Mouse (Mus musculus) T-helper 2 cell (primary cell): ENCODE results near the gene Pkp3.
"Not testable (repeated sequence)": the region's sequence is repeated elsewhere in the genome, so short reads cannot be mapped to it uniquely, and the experiment has no call there.

Experiments
- in situ Hi-C: fragments of 300-600 bp; cut with MboI, MseI; formaldehyde crosslinking; loops from one replicate; pipeline ENCODE4 v1.15.1; 2025; ENCODE audit warnings: high pct_unique_total_duplicates

Pkp3 gene

DNA sequence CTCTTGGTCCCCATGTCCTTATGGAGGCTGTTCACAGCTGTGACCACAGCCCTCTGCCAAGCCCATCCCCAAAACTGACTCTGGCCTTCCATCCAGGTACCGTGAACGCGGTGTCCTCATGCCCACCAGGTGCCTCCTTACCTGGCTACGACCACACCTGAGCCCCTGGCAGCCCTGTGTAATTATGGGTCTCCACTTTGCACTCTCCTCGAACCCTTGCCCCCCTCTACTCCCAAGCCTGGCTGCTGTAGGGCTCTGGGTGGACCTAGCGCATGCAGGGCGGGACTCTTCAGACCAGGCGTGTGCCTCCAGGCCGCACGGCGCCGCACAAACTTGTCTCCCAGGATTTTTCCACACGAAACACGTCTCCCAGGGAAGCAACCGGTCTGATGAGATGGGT, at the start of gene Pkp3:
Gene Pkp3, plus strand, starts transcription at position 378 of the 400 bp plus-strand sequence.
- in situ Hi-C loops: no loop called here

GRCm38 (mm10) chr7:141028831-141029230, 49.2 kb upstream of the Pkp3 start, which contains the start of gene Gm17387:
TSS of gene Gm17387 (plus strand) at chr7:141029131.
- in situ Hi-C loops: no loop called here

DNA sequence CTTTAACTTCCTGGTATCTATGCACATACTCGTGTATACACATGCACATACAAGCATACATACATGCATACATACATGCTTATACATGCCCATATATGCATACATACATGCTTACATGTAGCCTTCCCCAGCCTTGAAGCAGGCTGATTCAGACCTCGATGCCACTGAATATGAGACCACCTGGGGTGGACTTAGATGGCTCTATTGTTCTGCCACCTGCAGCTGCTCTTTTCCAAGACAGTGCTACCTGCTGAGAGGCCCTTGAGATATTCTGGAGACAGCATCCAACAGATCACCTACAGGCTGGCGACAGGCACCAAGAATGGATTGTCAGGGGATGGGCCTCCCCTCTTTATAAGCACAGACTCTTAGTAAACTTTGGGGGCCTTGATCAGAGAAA, 47.6 kb upstream of the Pkp3 start:
- in situ Hi-C loops: no loop called here

DNA sequence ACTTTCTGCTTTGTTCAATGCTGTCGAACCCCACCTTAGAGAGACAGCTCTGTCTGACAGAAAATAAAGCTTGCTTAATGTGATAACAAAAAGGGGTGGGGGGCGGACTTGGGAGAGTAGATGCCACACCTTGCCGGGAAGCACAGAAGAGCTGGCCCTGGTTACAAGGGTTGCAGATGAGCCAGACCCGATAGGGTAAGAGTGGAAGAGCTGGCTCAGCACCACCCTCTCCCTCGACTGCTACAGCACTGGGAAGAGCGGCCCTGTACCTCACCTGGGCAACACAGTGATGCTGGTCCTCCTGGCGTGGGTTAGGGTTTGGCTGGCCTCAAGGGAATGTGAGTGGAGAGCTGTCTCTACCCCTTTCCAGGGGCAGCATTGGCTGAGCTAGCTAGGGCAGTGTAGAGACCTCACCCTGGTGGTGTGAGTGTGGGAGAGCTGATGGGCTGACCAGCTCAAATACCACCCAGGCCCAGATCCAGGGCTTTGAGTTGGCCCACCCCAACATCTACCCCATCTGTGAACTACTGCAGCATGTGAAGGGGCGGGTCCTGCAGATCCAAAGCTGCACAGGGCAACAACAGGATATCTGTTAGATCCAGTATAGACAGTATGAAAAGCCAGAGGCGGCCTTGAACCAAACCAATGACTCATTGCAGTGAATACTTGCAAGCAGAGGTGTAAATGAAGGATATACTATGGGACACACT, 45.4 kb upstream of the Pkp3 start:
- in situ Hi-C loops: no loop called here

DNA sequence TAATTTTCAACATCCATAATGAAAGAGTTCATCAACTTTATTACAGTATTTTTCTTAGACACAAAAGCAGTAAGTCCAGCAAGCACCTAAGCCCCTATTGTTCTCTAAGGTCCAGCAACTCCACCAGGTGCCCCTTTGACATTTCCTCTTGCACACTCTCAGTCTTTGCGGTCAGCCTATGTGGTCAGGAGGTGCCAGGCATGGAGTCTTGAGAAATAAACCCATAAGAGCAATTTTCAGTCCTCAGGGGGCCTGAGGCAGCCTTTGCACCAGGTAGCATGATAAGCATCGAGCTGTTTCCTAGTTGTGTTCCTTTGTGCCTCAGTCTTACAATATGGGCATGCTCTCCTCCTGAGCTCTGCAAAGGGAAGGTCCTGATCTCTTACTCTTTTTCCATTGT, 41.4 kb upstream of the Pkp3 start:
- in situ Hi-C loops: not testable (repeated sequence)

GRCm38 (mm10) chr7:141038090-141039032, 39.7 kb upstream of the Pkp3 start:
- in situ Hi-C loops: no loop called here

GRCm38 (mm10) chr7:141039386-141040107, 38.5 kb upstream of the Pkp3 start:
- in situ Hi-C loops: no loop called here

DNA sequence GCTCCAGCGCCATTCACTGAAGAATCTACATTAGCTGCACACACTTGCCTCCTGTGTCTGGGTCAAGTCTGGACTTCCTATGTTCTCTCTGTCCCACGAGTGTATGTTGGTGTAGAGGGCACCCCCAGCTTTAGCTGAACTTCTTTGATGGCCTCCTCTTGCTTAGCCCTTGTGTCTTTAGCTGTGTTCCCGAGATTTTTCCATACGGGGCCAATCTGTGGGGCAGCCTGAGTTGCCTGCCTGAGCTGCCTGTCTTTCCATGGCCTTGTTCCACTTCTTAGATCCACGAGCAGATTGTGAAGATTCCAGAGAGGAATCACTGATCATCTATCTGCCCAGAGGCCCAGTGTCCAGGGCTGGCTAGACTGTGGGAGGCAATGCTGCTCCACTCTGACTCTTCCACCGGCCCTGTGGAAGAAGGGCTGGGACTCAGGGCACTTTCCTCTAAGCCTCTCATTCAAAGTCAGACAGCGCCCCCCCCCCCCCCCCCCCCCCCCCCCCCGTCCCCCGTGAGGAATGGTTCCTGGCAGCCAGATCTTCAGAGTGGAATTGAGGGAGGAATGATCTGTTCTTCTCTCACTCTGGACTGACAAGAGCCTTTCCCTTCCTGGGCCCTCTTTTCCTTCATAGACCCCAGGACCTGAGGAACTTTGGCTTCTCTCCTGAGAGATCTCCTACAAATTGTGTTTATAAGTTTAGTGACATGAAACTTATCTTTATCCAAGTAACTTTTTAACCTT, 37.0 kb upstream of the Pkp3 start:
- in situ Hi-C loops: no loop called here

DNA sequence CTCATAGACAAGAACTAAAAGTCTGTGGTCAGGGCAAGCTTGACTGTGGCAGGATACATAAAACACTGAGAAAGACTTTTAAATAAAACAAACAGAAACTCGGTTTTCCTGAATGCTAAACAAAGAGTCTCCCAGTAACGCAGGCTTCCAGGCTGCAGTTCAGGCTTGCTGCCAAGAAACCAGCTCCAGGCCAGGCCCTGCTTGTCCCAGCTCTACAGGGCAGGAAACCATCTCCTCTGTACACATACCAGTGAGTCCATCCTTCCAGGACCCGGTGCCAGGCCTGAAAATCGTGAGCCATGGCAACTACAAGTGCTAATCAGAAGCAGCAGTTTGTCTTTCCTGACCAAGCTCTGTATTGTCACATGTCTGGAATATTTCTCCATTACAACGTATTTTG, 36.4 kb upstream of the Pkp3 start:
- in situ Hi-C loops: no loop called here

DNA sequence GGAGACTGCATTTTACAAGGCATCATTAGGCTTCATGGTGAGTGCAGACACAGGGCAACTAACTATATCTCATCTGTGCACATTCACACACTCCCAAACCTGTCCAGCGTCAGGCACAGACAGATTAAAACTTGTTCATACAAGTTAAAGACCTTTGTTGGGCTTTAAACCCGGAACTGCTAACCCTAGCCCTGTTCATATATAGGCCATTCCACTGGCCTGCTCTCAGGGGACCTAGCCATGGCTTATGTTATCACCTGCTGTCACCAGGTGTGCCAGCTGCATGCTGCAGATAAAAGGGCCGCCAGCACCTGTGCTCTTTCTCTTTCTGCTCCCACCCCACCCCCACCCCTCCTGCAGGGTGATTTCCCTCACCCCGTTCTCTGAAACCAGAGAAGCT, 35.5 kb upstream of the Pkp3 start:
- in situ Hi-C loops: no loop called here

DNA sequence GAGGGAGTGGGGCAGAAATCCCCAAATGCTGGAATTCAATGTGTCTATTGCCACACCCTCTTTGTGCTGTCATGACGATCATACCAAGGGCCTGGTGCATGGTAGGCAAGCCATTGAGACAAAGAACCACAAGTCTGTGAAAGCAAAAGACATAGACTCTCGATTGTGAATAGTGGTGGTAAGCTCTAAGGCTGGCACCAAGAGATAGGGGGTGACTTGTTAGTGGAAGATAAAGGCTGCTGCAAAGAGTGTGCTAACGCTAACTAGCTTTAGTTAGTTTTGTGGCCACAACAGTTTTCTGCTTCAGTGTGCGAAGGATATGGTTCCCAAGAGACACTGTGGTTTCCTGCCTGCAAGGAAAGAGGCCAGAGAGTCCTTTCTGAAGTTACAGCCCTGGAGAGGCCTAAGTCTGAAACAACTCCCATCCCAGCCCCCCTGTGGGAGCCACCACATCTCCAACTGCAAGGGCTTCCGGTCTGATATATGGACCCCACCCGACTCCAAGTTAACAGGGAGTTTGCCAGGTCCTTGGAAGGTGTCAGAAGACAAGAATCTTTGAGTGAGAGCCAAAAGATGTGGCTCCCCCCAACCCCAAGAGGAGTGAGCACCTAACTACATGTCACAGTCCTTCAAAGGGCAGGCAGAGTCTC, 31.0 kb upstream of the Pkp3 start:
- in situ Hi-C loops: loop anchor here (5.0 kb wide), 1 partner anchor 35 kb away; the partner anchor contains the start of gene Ifitm3

GRCm38 (mm10) chr7:141047581-141048225, 30.3 kb upstream of the Pkp3 start:
- in situ Hi-C loops: loop anchor here (5.0 kb wide), 1 partner anchor 35 kb away; the partner anchor contains the start of gene Ifitm3

DNA sequence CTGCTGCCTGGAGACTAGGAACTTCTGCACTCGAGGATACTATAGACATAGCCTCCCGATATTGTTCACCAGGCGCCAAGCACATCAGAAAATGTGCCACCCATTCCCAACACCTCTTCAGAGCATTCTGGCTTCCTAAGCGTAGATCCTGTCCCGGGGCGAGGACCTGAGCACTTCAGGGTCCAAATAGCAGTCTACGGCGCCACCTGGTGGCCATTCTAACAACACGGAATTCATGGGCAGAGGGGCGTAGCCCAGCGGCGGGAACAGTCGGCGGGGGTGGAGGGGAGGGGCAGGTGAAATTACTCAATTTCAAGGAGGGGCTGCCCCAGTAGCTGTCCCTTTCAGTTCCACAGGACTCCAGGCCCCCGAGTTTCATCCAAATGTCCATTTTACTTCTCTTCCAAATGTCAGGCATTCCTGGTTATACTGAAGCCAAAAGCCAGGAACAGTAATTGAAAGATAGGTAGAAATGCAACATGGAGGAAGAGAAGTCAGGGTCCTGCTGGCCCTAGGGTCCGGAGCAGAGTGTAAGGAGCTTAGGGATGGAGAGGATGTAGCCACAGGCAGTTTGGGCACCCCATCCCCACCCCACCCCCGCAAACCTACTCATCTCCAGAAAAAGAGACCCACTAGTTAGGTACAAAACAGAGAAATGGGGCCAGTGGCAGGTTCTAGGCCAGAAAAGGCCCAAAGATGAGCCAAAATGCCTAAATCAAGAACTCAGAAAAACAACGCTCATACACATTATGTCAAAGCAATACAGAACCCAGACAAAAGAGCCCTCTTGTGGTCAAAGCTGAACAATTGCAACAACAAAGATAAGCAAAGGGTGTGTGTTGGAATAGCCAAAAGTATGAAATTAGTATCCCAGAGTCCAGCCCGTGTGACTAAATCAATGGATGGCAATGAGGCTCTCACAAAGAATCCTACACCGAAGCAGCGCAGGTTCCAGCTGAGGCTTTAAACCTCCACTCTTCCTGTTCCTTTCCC, 29.5 kb upstream of the Pkp3 start:
- in situ Hi-C loops: loop anchor here (5.0 kb wide), 1 partner anchor 36 kb away; the partner anchor contains the start of gene Ifitm3

DNA sequence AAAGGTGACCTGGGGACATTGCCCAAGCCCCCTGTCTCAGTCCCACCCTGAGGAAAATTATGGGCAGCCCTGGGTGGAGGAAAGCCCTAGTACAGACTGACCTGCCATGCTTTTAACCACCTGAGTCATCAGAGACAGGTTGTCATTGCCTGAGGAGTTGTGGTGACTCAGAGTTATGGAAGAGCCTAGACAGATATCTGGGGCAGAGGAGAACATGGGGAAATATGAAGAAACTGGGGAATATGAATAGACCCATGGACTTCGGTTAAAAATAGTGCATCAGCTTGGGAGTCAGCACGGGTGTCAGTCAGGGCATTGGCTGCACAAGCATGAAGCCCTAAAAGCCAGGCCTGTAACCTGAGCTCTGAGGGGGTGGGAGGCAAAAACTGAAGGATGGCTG, 28.7 kb upstream of the Pkp3 start:
- in situ Hi-C loops: loop anchor here (5.0 kb wide), 1 partner anchor 37 kb away; the partner anchor contains the start of gene Ifitm3

DNA sequence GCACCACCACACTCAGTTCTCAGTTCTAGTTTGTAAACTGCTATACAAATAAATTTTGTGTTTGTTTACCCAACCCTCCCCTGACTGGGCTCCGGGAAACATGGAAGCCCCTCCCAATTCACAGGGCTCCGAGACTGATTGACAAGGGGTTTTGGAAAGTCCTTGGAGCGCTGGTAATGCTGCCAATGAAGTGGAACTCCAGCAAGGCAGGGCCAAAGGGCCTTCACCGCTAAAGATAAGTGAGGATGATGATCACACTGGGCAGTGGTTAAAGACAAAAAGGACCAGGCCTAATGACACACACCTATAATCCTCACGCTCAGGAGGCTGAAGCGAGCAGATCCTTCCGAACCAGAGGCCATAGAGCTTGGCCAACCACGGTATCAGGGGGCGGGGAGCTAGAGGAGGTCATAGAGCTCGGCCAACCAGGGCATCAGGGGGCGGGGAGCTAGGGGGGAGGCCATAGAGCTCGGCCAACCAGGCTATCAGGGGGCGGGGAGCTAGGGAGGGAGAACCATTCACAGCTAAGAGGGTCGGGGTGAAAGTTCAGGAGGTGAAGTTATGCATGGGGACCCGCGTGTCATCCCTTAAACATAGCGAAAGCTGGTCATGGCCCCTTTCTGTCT, 26.8 kb upstream of the Pkp3 start:
- in situ Hi-C loops: loop anchor here (5.0 to 10.0 kb wide), 4 partner anchors 94 to 204 kb away; partner anchors contain the start of genes Gm45717, Ifitm2, Odf3 and Rnh1

DNA sequence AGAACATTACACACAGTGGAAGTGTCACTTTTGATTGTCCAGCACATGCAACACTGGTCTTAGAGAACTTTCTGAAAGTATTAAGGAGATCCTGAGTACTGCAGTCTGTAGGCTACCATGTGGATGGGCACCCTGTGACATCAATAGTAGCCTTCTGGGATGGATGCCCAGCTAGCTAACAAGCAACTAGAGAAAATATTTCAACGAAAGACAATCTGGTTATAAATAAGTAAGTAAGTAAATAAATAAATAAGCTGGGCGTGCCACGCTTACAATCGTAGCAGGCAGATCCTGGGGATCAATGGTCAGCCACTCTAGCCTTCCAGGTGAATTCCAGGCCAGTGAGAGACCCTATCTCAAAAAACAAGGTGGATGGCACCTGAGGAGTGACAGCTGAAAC, 26.0 kb upstream of the Pkp3 start:
- in situ Hi-C loops: loop anchor here (5.0 to 10.0 kb wide), 4 partner anchors 95 to 205 kb away; partner anchors contain the start of genes Gm45717, Ifitm2, Odf3 and Rnh1

DNA sequence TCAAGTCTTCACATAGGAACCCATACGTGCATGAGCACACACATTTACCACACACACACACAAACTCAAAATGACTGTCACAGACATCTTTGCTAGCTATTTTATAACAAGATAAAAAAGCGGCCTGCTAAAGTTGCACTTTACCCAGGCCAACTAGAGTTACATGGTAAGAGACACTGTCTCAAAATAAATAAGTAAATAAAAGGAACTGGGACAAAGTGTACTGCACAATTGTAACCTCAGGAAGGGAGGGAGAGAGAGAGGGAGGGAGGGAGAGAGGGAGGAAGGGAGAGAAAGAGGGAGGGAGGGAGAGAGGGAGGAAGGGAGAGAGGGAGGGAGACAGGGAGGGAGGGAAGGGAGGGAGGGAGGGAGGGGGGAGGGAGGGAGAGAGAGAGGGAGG, 25.6 kb upstream of the Pkp3 start:
- in situ Hi-C loops: loop anchor here (5.0 to 10.0 kb wide), 4 partner anchors 95 to 205 kb away; partner anchors contain the start of genes Gm45717, Ifitm2, Odf3 and Rnh1

DNA sequence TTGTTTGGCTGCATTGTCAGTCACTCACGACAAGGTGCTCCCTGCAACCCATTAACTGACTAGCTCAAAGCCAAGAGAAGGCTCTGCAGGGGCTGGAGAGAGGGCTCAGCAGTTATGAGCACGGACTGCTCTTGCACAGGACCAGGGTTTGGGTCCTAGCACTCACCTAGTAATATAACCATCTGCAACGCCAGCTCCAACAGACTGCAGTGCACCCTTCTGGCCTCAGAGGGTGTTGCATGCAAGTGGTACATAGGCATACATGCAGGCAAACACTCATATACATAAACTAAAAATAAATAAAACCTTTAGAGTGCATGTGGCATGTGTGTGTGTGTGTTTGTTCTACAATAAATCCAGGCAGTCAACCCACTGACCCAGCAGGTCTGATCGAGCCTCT, 22.2 kb upstream of the Pkp3 start:
- in situ Hi-C loops: loop anchor here (10.0 kb wide), 1 partner anchor 119 kb away; the partner anchor contains the start of gene Rnh1
